Mouse (Mus musculus) fibroblast of lung, adult 2 months (primary cell): Measurements from ENCODE around the gene Tent4b.
A peak's percentile ranks its signal among the peaks of the same experiment; 100 is the strongest.

Experiments
- DNase-seq: peaks from one replicate; pipeline ENCODE4 v3.0.0-alpha.2; 2011; ENCODE audit warnings: low read depth

Tent4b gene

GRCm38 (mm10) chr8:88279670-88280069 lies 80.7 kb downstream of the Tent4b start:
- no peak for DNase-seq

GRCm38 (mm10) chr8:88280904-88281303 lies 81.9 kb downstream of the Tent4b start:
- DNase-seq = no peak

GRCm38 (mm10) chr8:88282684-88283083 lies 83.7 kb downstream of the Tent4b start:
- peak; percentile 93 for DNase-seq

GRCm38 (mm10) chr8:88283243-88284115 lies 84.5 kb downstream of the Tent4b start:
- DNase-seq = peak; percentile 56

GRCm38 (mm10) chr8:88284738-88285137 lies 85.7 kb downstream of the Tent4b start:
- DNase-seq = peak; percentile 60

GRCm38 (mm10) chr8:88285469-88286356 lies 86.7 kb downstream of the Tent4b start:
- no peak for DNase-seq

GRCm38 (mm10) chr8:88286421-88286960 lies 87.5 kb downstream of the Tent4b start:
- DNase-seq = no peak

- DNase-seq = peak; percentile 63
Observed at GRCm38 (mm10) chr8:88288622-88289242, 89.7 kb downstream of the Tent4b start.

GRCm38 (mm10) chr8:88289901-88290300 lies 90.9 kb downstream of the Tent4b start:
- DNase-seq = no peak

GRCm38 (mm10) chr8:88290326-88291304 lies 91.6 kb downstream of the Tent4b start:
- no peak for DNase-seq

- no peak for DNase-seq
Observed at GRCm38 (mm10) chr8:88291305-88291690, 92.3 kb downstream of the Tent4b start.

- no peak for DNase-seq
Observed at GRCm38 (mm10) chr8:88292926-88293325, 93.9 kb downstream of the Tent4b start.

- no peak for DNase-seq
Observed at GRCm38 (mm10) chr8:88293590-88294356, 94.8 kb downstream of the Tent4b start.

- DNase-seq = no peak
Observed at GRCm38 (mm10) chr8:88294977-88295376, 96.0 kb downstream of the Tent4b start.

- no peak for DNase-seq
Observed at GRCm38 (mm10) chr8:88297976-88298732, 99.1 kb downstream of the Tent4b start.

- no peak for DNase-seq
Observed at GRCm38 (mm10) chr8:88298733-88299103, 99.7 kb downstream of the Tent4b start.

- no peak for DNase-seq
Observed at GRCm38 (mm10) chr8:88299907-88300603, 101.0 kb downstream of the Tent4b start.

- no peak for DNase-seq
Observed at GRCm38 (mm10) chr8:88301589-88302437, 102.8 kb downstream of the Tent4b start.
